Mouse (Mus musculus): ENCODE data around the gene Fam189a1.

- TF ChIP-seq CTCF (IDR thresholded peaks at IDR 0.05; ENCODE audit: control insufficient read depth, insufficient read depth, insufficient read length) (no peak), USF1 (IDR thresholded peaks at IDR 0.05; ENCODE audit: low read depth) (no peak)
Measured at GRCm38 (mm10) chr7:64729785-64730184, 426.6 kb downstream of the Fam189a1 start.
